Mouse (Mus musculus): ENCODE measurements around the gene Slc4a10. TPM values are rescaled to one million over a fixed set of nuclear protein-coding genes. Genes with fewer than 3 reads are reported as not detected.

The Slc4a10 gene
- polyA plus RNA-seq, 1 experiment from 2014 or later = 0.94 TPM

- no peak for DNase-seq (ENCODE audit: low spot score)
- no peaks in the 10 kb centered on the region for H3K9me3 ChIP-seq (ENCODE audit: control insufficient read depth, low read length)
- peak overlapping the region; percentile 11; the same call in 1 of the 2 replicates for H3K4me2 ChIP-seq (ENCODE audit: low read depth, low read length, severe bottlenecking)
- ATAC-seq (replicated peaks; ENCODE audit: low FRiP score) = 0 out of 2 replicates have a peak, but pooled peaks have one; percentile 59
- H3K9ac ChIP-seq (ENCODE audit: low read length) = no peak overlapping the region
- no peaks in the 10 kb centered on the region for H3K36me3 ChIP-seq (ENCODE audit: control insufficient read depth, insufficient read depth, low read length)
- no peak overlapping the region for H3K4me3 ChIP-seq (ENCODE audit: low read depth, low read length)
- WGBS = 37% methylated on average over 8 of the region's 8 CpGs
- no peak overlapping the region for H3K27ac ChIP-seq (ENCODE audit: low read depth, low read length)
- no peaks in the 10 kb centered on the region for H3K27me3 ChIP-seq (ENCODE audit: control insufficient read depth, insufficient read depth, low read length)
- H3K4me1 ChIP-seq (replicated peaks; ENCODE audit: control insufficient read depth, insufficient read depth, low read length) = no peaks in the 10 kb centered on the region
Measured at GRCm38 (mm10) chr2:62088715-62089114, 42.5 kb downstream of the Slc4a10 start.

- H3K27me3 ChIP-seq (ENCODE audit: control insufficient read depth, insufficient read depth, low read length) = no peaks in the 10 kb centered on the region
- H3K27ac ChIP-seq (ENCODE audit: low read depth, low read length) = no peak overlapping the region
- H3K4me3 ChIP-seq (ENCODE audit: low read depth, low read length) = no peak overlapping the region
- peak; percentile 93 for ATAC-seq (replicated peaks; ENCODE audit: low FRiP score)
- H3K4me1 ChIP-seq (replicated peaks; ENCODE audit: control insufficient read depth, insufficient read depth, low read length) = no peaks in the 10 kb centered on the region
- H3K9me3 ChIP-seq (ENCODE audit: control insufficient read depth, low read length) = no peaks in the 10 kb centered on the region
- H3K4me2 ChIP-seq (ENCODE audit: low read depth, low read length, severe bottlenecking) = peak overlapping the region; percentile 19; the same call in 1 of the 2 replicates
- no peak for DNase-seq (ENCODE audit: low spot score)
- H3K36me3 ChIP-seq (ENCODE audit: control insufficient read depth, insufficient read depth, low read length) = no peaks in the 10 kb centered on the region
- 27% methylated on average over 9 of the region's 9 CpGs for WGBS
- H3K9ac ChIP-seq (ENCODE audit: low read length) = no peak overlapping the region
Measured at GRCm38 (mm10) chr2:62089208-62089607, 42.9 kb downstream of the Slc4a10 start.

GRCm38 (mm10) chr2:62100526-62100925, 54.3 kb downstream of the Slc4a10 start:
- ATAC-seq (replicated peaks; ENCODE audit: low FRiP score) = no peak
- H3K9me3 ChIP-seq (ENCODE audit: control insufficient read depth, low read length) = no peaks in the 10 kb centered on the region
- no peaks in the 10 kb centered on the region for H3K36me3 ChIP-seq (ENCODE audit: control insufficient read depth, insufficient read depth, low read length)
- 79% methylated on average over 1 of the region's 1 CpGs for WGBS
- no peak overlapping the region for H3K4me2 ChIP-seq (ENCODE audit: low read depth, low read length, severe bottlenecking)
- H3K27ac ChIP-seq (ENCODE audit: low read depth, low read length) = no peak overlapping the region
- no peak for DNase-seq (ENCODE audit: low spot score)
- H3K4me1 ChIP-seq (replicated peaks; ENCODE audit: control insufficient read depth, insufficient read depth, low read length) = no peaks in the 10 kb centered on the region
- no peaks in the 10 kb centered on the region for H3K27me3 ChIP-seq (ENCODE audit: control insufficient read depth, insufficient read depth, low read length)
- no peak overlapping the region for H3K4me3 ChIP-seq (ENCODE audit: low read depth, low read length)
- H3K9ac ChIP-seq (ENCODE audit: low read length) = no peak overlapping the region

DNA sequence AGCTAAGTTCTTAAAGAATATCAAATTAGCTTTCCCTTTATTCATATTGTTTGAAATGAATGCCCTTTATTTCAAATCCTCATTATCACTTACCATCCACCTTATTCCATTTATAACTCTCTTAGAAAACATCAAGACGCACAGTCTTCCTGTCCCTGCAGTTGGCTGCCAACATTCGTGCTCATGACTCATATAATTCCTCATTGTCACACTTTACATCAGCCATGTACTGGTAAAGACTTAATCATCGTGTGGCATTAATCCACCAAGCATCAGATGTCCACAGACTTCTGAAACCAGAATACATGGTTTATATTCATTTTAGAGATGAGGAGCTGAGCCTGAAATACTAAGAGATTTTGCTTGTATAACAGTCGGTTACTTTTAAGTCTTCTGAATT, 69.1 kb downstream of the Slc4a10 start:
- no peak overlapping the region for H3K27ac ChIP-seq (ENCODE audit: low read depth, low read length)
- ATAC-seq (replicated peaks; ENCODE audit: low FRiP score) = no peak
- no peak overlapping the region for H3K4me2 ChIP-seq (ENCODE audit: low read depth, low read length, severe bottlenecking)
- no peaks in the 10 kb centered on the region for H3K9me3 ChIP-seq (ENCODE audit: control insufficient read depth, low read length)
- H3K27me3 ChIP-seq (ENCODE audit: control insufficient read depth, insufficient read depth, low read length) = no peaks in the 10 kb centered on the region
- 83% methylated on average over 4 of the region's 4 CpGs for WGBS
- H3K36me3 ChIP-seq (ENCODE audit: control insufficient read depth, insufficient read depth, low read length) = no peaks in the 10 kb centered on the region
- no peaks in the 10 kb centered on the region for H3K4me1 ChIP-seq (replicated peaks; ENCODE audit: control insufficient read depth, insufficient read depth, low read length)
- no peak for DNase-seq (ENCODE audit: low spot score)
- no peak overlapping the region for H3K9ac ChIP-seq (ENCODE audit: low read length)
- H3K4me3 ChIP-seq (ENCODE audit: low read depth, low read length) = no peak overlapping the region

DNA sequence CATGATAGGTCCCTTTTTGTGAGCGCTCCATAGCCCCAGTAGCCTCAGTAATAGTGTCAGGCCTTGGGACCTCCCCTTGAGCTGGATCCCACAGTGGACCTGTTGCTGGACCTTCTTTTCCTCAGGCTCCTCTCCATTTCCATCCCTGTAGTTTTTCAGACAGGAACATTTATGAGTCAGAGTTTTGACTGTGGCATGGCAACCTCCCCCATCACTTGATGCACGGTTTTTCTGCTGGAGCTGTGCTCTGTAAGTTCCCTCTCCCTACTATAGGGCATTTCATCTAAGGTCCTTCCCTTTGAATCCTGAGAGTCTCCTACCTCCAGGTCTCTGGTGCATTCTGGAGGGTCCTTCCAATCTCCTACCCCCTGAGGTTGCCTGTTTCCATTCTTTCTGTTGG, 83.7 kb downstream of the Slc4a10 start:
- no peak overlapping the region for H3K4me2 ChIP-seq (ENCODE audit: low read depth, low read length, severe bottlenecking)
- H3K4me3 ChIP-seq (ENCODE audit: low read depth, low read length) = no peak overlapping the region
- no peak for DNase-seq (ENCODE audit: low spot score)
- no peak overlapping the region for H3K9ac ChIP-seq (ENCODE audit: low read length)
- no peaks in the 10 kb centered on the region for H3K36me3 ChIP-seq (ENCODE audit: control insufficient read depth, insufficient read depth, low read length)
- no peak overlapping the region for H3K27ac ChIP-seq (ENCODE audit: low read depth, low read length)
- no peaks in the 10 kb centered on the region for H3K9me3 ChIP-seq (ENCODE audit: control insufficient read depth, low read length)
- no peaks in the 10 kb centered on the region for H3K27me3 ChIP-seq (ENCODE audit: control insufficient read depth, insufficient read depth, low read length)
- H3K4me1 ChIP-seq (replicated peaks; ENCODE audit: control insufficient read depth, insufficient read depth, low read length) = no peaks in the 10 kb centered on the region
- 80% methylated on average over 2 of the region's 2 CpGs for WGBS
- ATAC-seq (replicated peaks; ENCODE audit: low FRiP score) = no peak

GRCm38 (mm10) chr2:62134911-62135310, 88.6 kb downstream of the Slc4a10 start:
- Histone ChIP-seq H3K27ac (ENCODE audit: low read depth, low read length) (no peak overlapping the region), H3K4me1 (replicated peaks; ENCODE audit: control insufficient read depth, insufficient read depth, low read length) (no peaks in the 10 kb centered on the region), H3K27me3 (ENCODE audit: control insufficient read depth, insufficient read depth, low read length) (no peaks in the 10 kb centered on the region), H3K9ac (ENCODE audit: low read length) (no peak overlapping the region), H3K4me3 (ENCODE audit: low read depth, low read length) (no peak overlapping the region), H3K9me3 (ENCODE audit: control insufficient read depth, low read length) (no peaks in the 10 kb centered on the region), H3K4me2 (ENCODE audit: low read depth, low read length, severe bottlenecking) (no peak overlapping the region), H3K36me3 (ENCODE audit: control insufficient read depth, insufficient read depth, low read length) (no peaks in the 10 kb centered on the region)
- WGBS = 38% methylated on average over 8 of the region's 8 CpGs
- no peak for ATAC-seq (replicated peaks; ENCODE audit: low FRiP score)
- no peak for DNase-seq (ENCODE audit: low spot score)

DNA sequence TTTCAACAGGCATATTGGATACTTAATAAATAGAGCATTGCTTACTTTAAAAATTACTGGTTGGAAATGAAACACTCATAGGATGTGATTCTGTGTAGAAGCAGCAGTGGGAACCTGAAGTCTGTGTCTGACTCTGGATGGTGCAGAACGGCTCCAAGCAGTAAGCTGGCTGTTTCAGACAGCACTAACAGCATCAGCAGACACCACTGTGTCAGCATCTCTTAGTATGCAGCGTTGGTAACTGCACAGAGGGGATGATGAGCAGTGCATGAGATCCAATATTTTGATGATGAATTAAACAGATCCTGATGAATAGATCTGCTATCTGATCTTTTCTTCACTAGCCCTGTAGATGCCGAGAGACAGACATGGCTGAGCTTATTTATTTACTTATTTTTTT, 101.4 kb downstream of the Slc4a10 start:
- no peaks in the 10 kb centered on the region for H3K4me1 ChIP-seq (replicated peaks; ENCODE audit: control insufficient read depth, insufficient read depth, low read length)
- 71% methylated on average over 3 of the region's 3 CpGs for WGBS
- ATAC-seq (replicated peaks; ENCODE audit: low FRiP score) = no peak

GRCm38 (mm10) chr2:62149421-62149820, 103.2 kb downstream of the Slc4a10 start:
- no peak for ATAC-seq (replicated peaks; ENCODE audit: low FRiP score)

More for the DNA sequence above, 101.4 kb downstream of the Slc4a10 start:
- H3K27ac ChIP-seq (ENCODE audit: low read depth, low read length) = no peak overlapping the region
- no peak overlapping the region for H3K4me3 ChIP-seq (ENCODE audit: low read depth, low read length)
- no peak overlapping the region for H3K4me2 ChIP-seq (ENCODE audit: low read depth, low read length, severe bottlenecking)
- H3K27me3 ChIP-seq (ENCODE audit: control insufficient read depth, insufficient read depth, low read length) = no peaks in the 10 kb centered on the region
- no peaks in the 10 kb centered on the region for H3K36me3 ChIP-seq (ENCODE audit: control insufficient read depth, insufficient read depth, low read length)
- DNase-seq (ENCODE audit: low spot score) = no peak
- no peaks in the 10 kb centered on the region for H3K9me3 ChIP-seq (ENCODE audit: control insufficient read depth, low read length)
- no peak overlapping the region for H3K9ac ChIP-seq (ENCODE audit: low read length)

DNA sequence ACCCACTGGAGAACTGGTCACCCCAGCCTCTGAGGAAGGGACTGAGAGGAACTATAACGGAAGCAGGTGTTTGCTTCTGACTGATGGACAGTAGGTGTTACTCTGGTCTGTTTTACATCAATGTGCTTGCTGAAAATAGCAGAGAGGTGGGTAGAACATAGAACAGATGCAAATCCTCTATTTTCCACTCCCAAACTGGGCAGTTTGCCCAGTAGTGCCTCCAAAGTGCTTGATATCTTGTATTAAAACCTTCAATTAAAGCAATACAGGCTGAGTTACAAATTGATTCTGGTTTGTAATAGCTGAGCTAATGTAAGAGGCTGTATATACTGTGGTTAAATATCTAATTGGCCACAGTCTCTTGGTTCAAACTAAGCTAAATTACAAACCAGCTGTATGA, 104.6 kb downstream of the Slc4a10 start:
- Histone ChIP-seq H3K36me3 (ENCODE audit: control insufficient read depth, insufficient read depth, low read length) (no peaks in the 10 kb centered on the region), H3K4me1 (replicated peaks; ENCODE audit: control insufficient read depth, insufficient read depth, low read length) (no peaks in the 10 kb centered on the region), H3K27me3 (ENCODE audit: control insufficient read depth, insufficient read depth, low read length) (no peaks in the 10 kb centered on the region), H3K9me3 (ENCODE audit: control insufficient read depth, low read length) (no peaks in the 10 kb centered on the region), H3K9ac (ENCODE audit: low read length) (no peak overlapping the region), H3K27ac (ENCODE audit: low read depth, low read length) (no peak overlapping the region), H3K4me2 (ENCODE audit: low read depth, low read length, severe bottlenecking) (no peak overlapping the region), H3K4me3 (ENCODE audit: low read depth, low read length) (no peak overlapping the region)
- DNase-seq (ENCODE audit: low spot score) = no peak
- ATAC-seq (replicated peaks; ENCODE audit: low FRiP score) = no peak
- WGBS = 90% methylated on average over 1 of the region's 1 CpGs

More at GRCm38 (mm10) chr2:62149421-62149820, 103.2 kb downstream of the Slc4a10 start:
- H3K4me1 ChIP-seq (replicated peaks; ENCODE audit: control insufficient read depth, insufficient read depth, low read length) = no peaks in the 10 kb centered on the region
- H3K9me3 ChIP-seq (ENCODE audit: control insufficient read depth, low read length) = no peaks in the 10 kb centered on the region
- no peak overlapping the region for H3K27ac ChIP-seq (ENCODE audit: low read depth, low read length)
- no peak overlapping the region for H3K4me2 ChIP-seq (ENCODE audit: low read depth, low read length, severe bottlenecking)
- H3K9ac ChIP-seq (ENCODE audit: low read length) = no peak overlapping the region
- DNase-seq (ENCODE audit: low spot score) = no peak
- H3K27me3 ChIP-seq (ENCODE audit: control insufficient read depth, insufficient read depth, low read length) = no peaks in the 10 kb centered on the region
- no peaks in the 10 kb centered on the region for H3K36me3 ChIP-seq (ENCODE audit: control insufficient read depth, insufficient read depth, low read length)
- no peak overlapping the region for H3K4me3 ChIP-seq (ENCODE audit: low read depth, low read length)

Data from forebrain, embryonic 11.5 days (tissue).